Mouse (Mus musculus): ENCODE results near the gene Itprid2. TPM values are rescaled to one million over a fixed set of nuclear protein-coding genes. Genes with fewer than 3 reads are reported as not detected.

Itprid2 gene
- total RNA-seq, 2 experiments from 2014 or later: 47.5 to 51.2 TPM

GRCm38 (mm10) chr2:79707575-79707974 lies 72.4 kb downstream of the Itprid2 start, which contains the start of gene Ppp1r1c:
TSS of gene Ppp1r1c (plus strand) at chr2:79707780.
- no peak for DNase-seq

DNA sequence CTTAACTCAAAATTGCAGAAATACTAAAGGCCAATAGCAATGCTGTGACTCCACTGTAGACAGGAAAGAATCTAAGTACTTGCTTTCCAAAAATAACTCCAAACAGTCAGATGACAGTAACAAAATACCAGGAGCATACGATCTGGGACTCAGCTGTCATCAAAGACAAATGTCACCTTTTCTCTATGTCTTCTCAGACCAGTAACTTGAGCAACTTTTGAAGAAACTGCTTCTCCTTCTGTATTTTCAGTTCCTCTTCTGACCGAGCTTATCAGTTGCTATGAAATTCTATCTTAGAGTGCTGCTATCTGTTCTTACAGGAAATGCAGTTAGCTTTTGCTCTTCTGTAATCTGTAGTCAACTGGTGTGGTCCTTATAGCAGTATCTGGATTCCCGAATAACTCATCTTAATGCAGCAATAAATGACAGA lies 78.5 kb downstream of the Itprid2 start:
- DNase-seq: no peak

DNA sequence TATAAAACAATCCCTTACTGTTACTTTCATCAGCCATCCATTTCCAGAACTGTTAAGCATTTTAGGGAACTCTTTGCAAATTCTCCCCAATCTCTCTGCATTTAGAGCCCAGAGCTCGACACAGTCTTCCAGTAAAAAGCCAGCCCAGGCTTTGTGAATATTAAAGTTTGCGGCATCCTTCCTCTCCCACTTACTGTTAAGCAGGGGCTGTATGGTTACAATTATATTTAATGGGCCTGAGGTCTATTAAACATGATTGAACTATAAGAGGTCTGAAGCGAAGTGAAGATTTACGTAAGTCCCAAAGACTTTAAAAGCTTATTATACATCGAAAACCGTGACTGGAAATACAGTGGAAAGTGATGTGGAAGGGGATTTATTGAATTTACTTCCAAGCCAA lies 79.6 kb downstream of the Itprid2 start:
- DNase-seq: no peak

DNA sequence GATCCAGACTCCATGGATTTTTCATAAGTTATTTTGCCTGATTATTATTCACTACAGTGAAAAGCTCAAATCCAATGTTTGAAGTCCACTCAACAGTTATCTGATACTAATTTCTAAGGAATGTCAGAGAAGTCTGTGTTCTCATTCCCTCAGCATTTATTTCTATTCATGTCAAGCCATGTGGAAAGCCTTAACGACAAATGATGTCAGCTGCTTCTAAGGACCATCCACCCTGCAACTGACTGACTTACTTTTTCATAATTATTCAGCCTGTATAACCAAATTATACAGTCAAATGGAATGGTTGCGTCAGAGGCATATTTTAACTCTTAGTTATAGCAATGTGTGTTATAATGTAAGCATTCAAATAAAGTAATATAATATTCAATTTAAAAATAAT lies 80.8 kb downstream of the Itprid2 start:
- no peak for DNase-seq

GRCm38 (mm10) chr2:79717846-79718245 lies 82.7 kb downstream of the Itprid2 start:
- DNase-seq: peak; percentile 9 to 45

DNA sequence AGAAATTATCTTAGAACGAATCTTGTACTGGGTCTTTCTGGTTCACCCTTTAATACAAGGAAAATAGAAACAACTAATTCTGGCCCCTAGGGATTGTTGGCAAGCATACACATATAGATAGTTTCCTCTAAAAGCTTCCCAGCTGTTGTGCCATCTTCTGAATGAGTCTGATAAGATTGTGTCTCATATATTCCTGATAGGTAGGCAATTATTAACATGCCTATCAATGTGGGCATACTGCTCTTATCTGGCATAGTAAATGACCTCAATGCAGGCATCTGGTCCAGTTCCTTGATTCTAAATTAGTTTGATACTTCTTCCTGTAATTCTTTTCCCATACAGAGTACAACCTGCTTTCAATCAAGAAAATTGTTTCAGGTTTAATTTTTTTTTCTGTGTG lies 87.3 kb downstream of the Itprid2 start:
- no peak for DNase-seq

Other genes starting within 250 kb of the Itprid2 start
- not detected for gene Neurod1, start 178.6 kb upstream of the Itprid2 start, total RNA-seq (2021)
- 1 to 10 TPM; 1.4 to 3.1 TPM for gene Cerkl, start 178.6 kb upstream of the Itprid2 start, total RNA-seq (2021)
- not detected for gene Ppp1r1c, start 72.4 kb downstream of the Itprid2 start, total RNA-seq (2021)

Measured in adrenal gland, postnatal 36 days (tissue).